In genomic region chr9:56928041-56928811, GRCm38 (mm10) we compare ENCODE assay signal across 8 mouse cellular contexts. TPM values are rescaled to one million over a fixed set of nuclear protein-coding genes. Genes with fewer than 3 reads are reported as not detected.
DNase-seq lines count a peak whose midpoint lies in the region; ATAC-seq lines count a peak whose summit lies in the region.

Gene Snx33, minus strand, starts transcription at chr9:56928371.

- H3K27ac ChIP-seq in intestine, embryonic 14.5 days (ENCODE audit: low read depth) = peak within 1 kb of the TSS; percentile 94

- H3K9ac ChIP-seq in intestine, embryonic 14.5 days (ENCODE audit: low read length) = peak within 1 kb of the TSS; percentile 71

- H3K9me3 ChIP-seq in intestine, embryonic 14.5 days (ENCODE audit: control insufficient read depth, low read length) = no peaks in the 10 kb centered on the region

- intact Hi-C loops in left cerebral cortex, postnatal 14 days (cut with DNase I) = loop anchor here (5.0 kb wide), 1 partner anchor 204 kb away; the partner anchor contains the start of gene Man2c1

- H3K27me3 ChIP-seq in intestine, embryonic 14.5 days (replicated peaks; ENCODE audit: control insufficient read depth, insufficient read depth, low read length) = no peaks in the 10 kb centered on the region

- H3K4me1 ChIP-seq in intestine, embryonic 14.5 days (replicated peaks; ENCODE audit: control insufficient read depth, insufficient read depth, low read length) = peaks cover 33% of the 10 kb centered on the region

- peak within 1 kb of the TSS; percentile 74 for H3K4me2 ChIP-seq in intestine, embryonic 14.5 days (ENCODE audit: low read length)

- WGBS in intestine, embryonic 14.5 days = under 1% methylated on average over 48 of the region's 50 CpGs

- peak; percentile 85 for ATAC-seq in intestine, embryonic 14.5 days (replicated peaks; ENCODE audit: low FRiP score, low TSS enrichment, low read depth)
- ATAC-seq in megakaryocyte-erythroid progenitor cell, adult 5-6 weeks (replicated peaks; ENCODE audit: low FRiP score, low TSS enrichment, poor library complexity, severe bottlenecking) = peak; percentile 58

- peaks cover 3% of the 10 kb centered on the region; the same call in 1 of the 2 replicates for H3K36me3 ChIP-seq in intestine, embryonic 14.5 days (ENCODE audit: control insufficient read depth, insufficient read depth, low read length)

- H3K4me3 ChIP-seq in intestine, embryonic 14.5 days (ENCODE audit: low read depth, low read length) = peak within 1 kb of the TSS; percentile 61

- peak; percentile 97 to 99 for DNase-seq in adrenal gland, adult (ENCODE audit: inconsistent age in 2 of 2, low spot score in 1 of 2)
- DNase-seq in embryo, embryonic 11 days = peak; percentile 94
- peak; percentile 96 for DNase-seq in gastrocnemius, postnatal 25 days
- peak; percentile 96 for DNase-seq in intestine, embryonic 14.5 days (ENCODE audit: low spot score)
- peak; percentile 71 to 89 for DNase-seq in left cerebral cortex, postnatal 14 days (ENCODE audit: low spot score in 2 of 2)
- DNase-seq in right cerebral cortex, postnatal 14 days = peak; percentile 88
- peak; percentile 90 for DNase-seq in urinary bladder, postnatal 25 days (ENCODE audit: low spot score)

RNA-seq across cellular contexts. Expression of gene Snx33, which starts in this region (rescaled TPM):
- 1 to 10 TPM; 3.4 to 5.4 TPM for total RNA-seq in gastrocnemius, postnatal 25 days (2021)
- 5.1 and 5.8 TPM in 2 replicates for polyA plus RNA-seq in intestine, embryonic 14.5 days (2014; fragmentation: Nextera tagmentation; extraction: Ambion mirVana)
- total RNA-seq in left cerebral cortex, postnatal 14 days (2021) = 1 to 10 TPM; 4.6 to 5.2 TPM
- 2.3 and 2.8 TPM in 2 replicates for total RNA-seq in megakaryocyte-erythroid progenitor cell, adult 5-6 weeks (2014; fragmentation: Nextera tagmentation)
- total RNA-seq in megakaryocyte-erythroid progenitor cell, adult 5-6 weeks (2017) = 1.9 and 3.4 TPM in 2 replicates

Comparison
In these comparisons a context has a peak if more than half of its experiments do, and no peak if none do; other contexts are left out.
1. Peak in every context shown above with its lines: DNase-seq, ATAC-seq, H3K4me3 ChIP-seq and H3K27ac ChIP-seq.